Mouse (Mus musculus) stomach, embryonic 16.5 days (tissue): Measurements from ENCODE around the gene Sfxn2. TPM values are rescaled to one million over a fixed set of nuclear protein-coding genes. Genes with fewer than 3 reads are reported as not detected.

Experiments
- ATAC-seq: fragments of 200-750 bp; cut with Nextera tagmentation; 2 replicates; pipeline ENCODE4 v1.8.0; 2017; ENCODE audit warnings: moderate number of reproducible peaks, moderate TSS enrichment; ENCODE audit not compliant: insufficient read depth, low FRiP score
- H3K27ac ChIP-seq: fragments of 300-500 bp; sonication (generic); 2 replicates; pipeline ENCODE4 v1.5.1; 2014; ENCODE audit warnings: low read length
- H3K27me3 ChIP-seq: fragments of 300-500 bp; sonication (generic); 2 replicates; pipeline ENCODE4 v1.6.1; 2014; ENCODE audit warnings: low read length, control low read depth, mixed read lengths; ENCODE audit not compliant: control insufficient read depth, insufficient read depth
- H3K36me3 ChIP-seq: fragments of 300-500 bp; sonication (generic); 2 replicates; pipeline ENCODE4 v1.6.1; 2014; ENCODE audit warnings: low read length; ENCODE audit not compliant: control insufficient read depth, insufficient read depth
- H3K4me1 ChIP-seq: fragments of 300-500 bp; sonication (generic); 2 replicates; pipeline ENCODE4 v1.6.1; 2014; ENCODE audit warnings: low read length, control low read depth, mixed read lengths; ENCODE audit not compliant: control insufficient read depth, insufficient read depth
- H3K4me2 ChIP-seq: fragments of 300-500 bp; sonication (generic); 2 replicates; pipeline ENCODE4 v1.6.1; 2014; ENCODE audit warnings: low read depth, low read length, mixed read lengths
- H3K4me3 ChIP-seq: fragments of 300-500 bp; sonication (generic); replicated peaks from 2 replicates; pipeline ENCODE4 v1.5.1; 2014; ENCODE audit warnings: mild to moderate bottlenecking, low read length
- H3K9ac ChIP-seq: fragments of 300-500 bp; sonication (generic); 2 replicates; pipeline ENCODE4 v1.6.1; 2014; ENCODE audit warnings: low read length
- H3K9me3 ChIP-seq: fragments of 300-500 bp; sonication (generic); replicated peaks from 2 replicates; pipeline ENCODE4 v1.6.1; 2016; ENCODE audit warnings: low read length, control low read depth; ENCODE audit not compliant: control insufficient read depth
- WGBS: fragments of 180-500 bp; shearing (Covaris S2); extraction: QIAGEN DNeasy Blood & Tissue Kit; methylation state at CpG from one replicate; pipeline ENCODE4 v1.1.7; 2014; 5-methylcytosine and 5-hydroxymethylcytosine counted together
- polyA plus RNA-seq: library from polyadenylated mRNA; unstranded; fragments of >200 nt; fragmentation: Nextera tagmentation; extraction: Ambion mirVana; gene quantifications from 2 replicates; pipeline ENCODE4 v1.2.1, GENCODE M21; 2015

Gene Sfxn2
- polyA plus RNA-seq, 1 experiment from 2014 or later = 19.3 TPM

- H3K9me3 ChIP-seq = no peaks in the 10 kb centered on the region
- H3K4me3 ChIP-seq = no peak overlapping the region
- H3K27ac ChIP-seq = peak overlapping the region; percentile 38
- H3K4me1 ChIP-seq = peaks cover 69% of the 10 kb centered on the region
- ATAC-seq = no peak
- H3K36me3 ChIP-seq = no peaks in the 10 kb centered on the region
- no peaks in the 10 kb centered on the region for H3K27me3 ChIP-seq
- WGBS = 60% methylated on average over 14 of the region's 14 CpGs
- H3K9ac ChIP-seq = no peak overlapping the region
- no peak overlapping the region for H3K4me2 ChIP-seq
Measured at GRCm38 (mm10) chr19:46620016-46620808, 47.0 kb downstream of the Sfxn2 start.

GRCm38 (mm10) chr19:46621236-46622183, 48.3 kb downstream of the Sfxn2 start:
- ATAC-seq = no peak
- no peaks in the 10 kb centered on the region for H3K9me3 ChIP-seq
- WGBS = 73% methylated on average over 19 of the region's 19 CpGs
- H3K4me3 ChIP-seq = no peak overlapping the region
- H3K4me1 ChIP-seq = peaks cover 69% of the 10 kb centered on the region
- no peak overlapping the region for H3K9ac ChIP-seq
- no peak overlapping the region for H3K4me2 ChIP-seq
- no peak overlapping the region for H3K27ac ChIP-seq
- no peaks in the 10 kb centered on the region for H3K27me3 ChIP-seq
- H3K36me3 ChIP-seq = no peaks in the 10 kb centered on the region

- H3K4me1 ChIP-seq = peaks cover 64% of the 10 kb centered on the region
- WGBS = 25% methylated on average over 12 of the region's 12 CpGs
- H3K27me3 ChIP-seq = no peaks in the 10 kb centered on the region
- H3K9ac ChIP-seq = peak overlapping the region; percentile 71
- H3K4me3 ChIP-seq = peak overlapping the region; percentile 47
- H3K4me2 ChIP-seq = peak overlapping the region; percentile 65
- peak overlapping the region; percentile 89 for H3K27ac ChIP-seq
- no peaks in the 10 kb centered on the region for H3K9me3 ChIP-seq
- H3K36me3 ChIP-seq = no peaks in the 10 kb centered on the region
- ATAC-seq = no peak
Measured at GRCm38 (mm10) chr19:46622659-46623193, 49.6 kb downstream of the Sfxn2 start.

GRCm38 (mm10) chr19:46623194-46623667, 50.1 kb downstream of the Sfxn2 start:
- no peaks in the 10 kb centered on the region for H3K9me3 ChIP-seq
- H3K36me3 ChIP-seq = no peaks in the 10 kb centered on the region
- WGBS = 5% methylated on average over 16 of the region's 16 CpGs
- peaks cover 62% of the 10 kb centered on the region for H3K4me1 ChIP-seq
- no peaks in the 10 kb centered on the region for H3K27me3 ChIP-seq
- peak overlapping the region; percentile 47 for H3K4me3 ChIP-seq
- peak; percentile 84 for ATAC-seq
- H3K9ac ChIP-seq = peak overlapping the region; percentile 71
- peak overlapping the region; percentile 89 for H3K27ac ChIP-seq
- peak overlapping the region; percentile 65 for H3K4me2 ChIP-seq

GRCm38 (mm10) chr19:46623790-46624772, 50.9 kb downstream of the Sfxn2 start:
- peak overlapping the region; percentile 65 for H3K4me2 ChIP-seq
- WGBS = 24% methylated on average over 19 of the region's 19 CpGs
- H3K27me3 ChIP-seq = no peaks in the 10 kb centered on the region
- peak; percentile 21; the same call in 1 of the 2 replicates for ATAC-seq
- peak overlapping the region; percentile 71 for H3K9ac ChIP-seq
- H3K9me3 ChIP-seq = no peaks in the 10 kb centered on the region
- peak overlapping the region; percentile 89 for H3K27ac ChIP-seq
- peak overlapping the region; percentile 47 for H3K4me3 ChIP-seq
- H3K36me3 ChIP-seq = no peaks in the 10 kb centered on the region; the same call in 1 of the 2 replicates
- peaks cover 59% of the 10 kb centered on the region for H3K4me1 ChIP-seq

GRCm38 (mm10) chr19:46625015-46625414, 51.9 kb downstream of the Sfxn2 start:
- H3K4me3 ChIP-seq = no peak overlapping the region
- no peaks in the 10 kb centered on the region for H3K27me3 ChIP-seq
- no peak overlapping the region for H3K9ac ChIP-seq
- ATAC-seq = no peak
- H3K4me2 ChIP-seq = no peak overlapping the region
- WGBS = 91% methylated on average over 12 of the region's 12 CpGs
- H3K36me3 ChIP-seq = no peaks in the 10 kb centered on the region; the same call in 1 of the 2 replicates
- no peaks in the 10 kb centered on the region for H3K9me3 ChIP-seq
- no peak overlapping the region for H3K27ac ChIP-seq
- peaks cover 51% of the 10 kb centered on the region for H3K4me1 ChIP-seq

GRCm38 (mm10) chr19:46625519-46625918, 52.4 kb downstream of the Sfxn2 start:
- no peak overlapping the region for H3K4me3 ChIP-seq
- H3K27ac ChIP-seq = no peak overlapping the region
- no peak for ATAC-seq
- no peaks in the 10 kb centered on the region for H3K9me3 ChIP-seq
- no peaks in the 10 kb centered on the region; the same call in 1 of the 2 replicates for H3K36me3 ChIP-seq
- no peaks in the 10 kb centered on the region for H3K27me3 ChIP-seq
- 52% methylated on average over 10 of the region's 10 CpGs for WGBS
- no peak overlapping the region for H3K9ac ChIP-seq
- H3K4me1 ChIP-seq = peaks cover 46% of the 10 kb centered on the region
- H3K4me2 ChIP-seq = no peak overlapping the region

- no peak overlapping the region for H3K27ac ChIP-seq
- WGBS = 58% methylated on average over 10 of the region's 10 CpGs
Measured at GRCm38 (mm10) chr19:46628403-46628802, 55.2 kb downstream of the Sfxn2 start.

More at GRCm38 (mm10) chr19:46628403-46628802, 55.2 kb downstream of the Sfxn2 start:
- Histone ChIP-seq H3K4me2 (no peak overlapping the region), H3K9ac (no peak overlapping the region), H3K36me3 (no peaks in the 10 kb centered on the region; the same call in 1 of the 2 replicates), H3K9me3 (no peaks in the 10 kb centered on the region), H3K27me3 (no peaks in the 10 kb centered on the region), H3K4me3 (no peak overlapping the region), H3K4me1 (peaks cover 20% of the 10 kb centered on the region; the same call in 1 of the 2 replicates)
- no peak for ATAC-seq
